Mouse (Mus musculus): ENCODE data around the gene Rhbdf1. TPM values are rescaled to one million over a fixed set of nuclear protein-coding genes. Genes with fewer than 3 reads are reported as not detected.

The Rhbdf1 gene
- polyA plus RNA-seq, 1 experiment from 2014 or later, result 35.8 TPM

DNA sequence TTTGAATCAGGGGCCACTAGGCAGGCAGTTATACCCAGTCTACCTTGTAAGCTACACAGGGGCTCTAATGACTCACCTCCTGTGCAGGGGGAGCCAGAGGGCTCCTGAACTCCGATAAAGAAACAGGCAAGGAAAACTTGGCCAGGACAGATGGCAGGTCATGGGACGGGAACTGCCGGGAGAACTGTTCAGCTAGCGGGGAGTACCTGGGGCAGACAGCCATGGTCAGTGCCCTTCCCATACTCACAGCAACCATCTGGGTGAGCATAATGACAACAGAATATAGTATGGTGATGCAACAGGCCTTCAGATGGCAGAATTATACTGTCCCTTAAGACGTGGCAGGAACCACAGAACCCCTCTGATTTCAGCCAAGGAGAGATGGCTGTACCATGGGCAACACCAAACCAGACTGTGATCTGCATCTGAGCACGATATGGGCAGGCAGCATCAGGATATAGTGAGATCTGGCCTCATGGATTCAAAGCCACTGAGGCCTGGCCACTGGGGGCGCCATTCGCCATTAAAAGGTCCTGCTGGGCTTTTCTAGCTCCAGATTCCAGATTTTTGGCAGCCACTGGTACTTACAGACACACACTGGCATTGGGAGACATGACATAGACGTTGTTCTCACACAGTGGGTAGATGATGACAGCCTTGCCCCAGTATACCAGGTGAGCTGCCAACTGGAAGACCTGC, 14.8 kb upstream of the Rhbdf1 start:
- Histone ChIP-seq H3K4me1 (replicated peaks; ENCODE audit: control insufficient read depth, insufficient read depth) (peaks cover 4% of the 10 kb centered on the region; the same call in 1 of the 2 replicates), H3K4me2 (replicated peaks; ENCODE audit: low read depth) (no peak overlapping the region), H3K9ac (ENCODE audit: low read length) (no peak overlapping the region), H3K9me3 (ENCODE audit: control insufficient read depth, low read length) (no peaks in the 10 kb centered on the region), H3K27me3 (ENCODE audit: control insufficient read depth, insufficient read depth, low read length) (no peaks in the 10 kb centered on the region), H3K4me3 (ENCODE audit: low read depth, low read length) (no peak overlapping the region), H3K27ac (replicated peaks) (no peak overlapping the region), H3K36me3 (ENCODE audit: control insufficient read depth, insufficient read depth, low read length) (peaks cover 10% of the 10 kb centered on the region; the same call in 1 of the 2 replicates)
- DNase-seq (ENCODE audit: low spot score) (peak; percentile 64), ATAC-seq (ENCODE audit: low FRiP score, low TSS enrichment) (no peak)
- TF ChIP-seq EP300 (optimal IDR thresholded peaks at IDR 0.05), result no peak
- TF ChIP-seq CTCF (IDR thresholded peaks at IDR 0.05; ENCODE audit: low read depth), result peak; percentile 78
- WGBS, result 55% methylated on average over 9 of the region's 9 CpGs

GRCm38 (mm10) chr11:32236132-32236531, 14.0 kb upstream of the Rhbdf1 start:
- H3K9ac ChIP-seq (ENCODE audit: low read length), result no peak overlapping the region

DNA sequence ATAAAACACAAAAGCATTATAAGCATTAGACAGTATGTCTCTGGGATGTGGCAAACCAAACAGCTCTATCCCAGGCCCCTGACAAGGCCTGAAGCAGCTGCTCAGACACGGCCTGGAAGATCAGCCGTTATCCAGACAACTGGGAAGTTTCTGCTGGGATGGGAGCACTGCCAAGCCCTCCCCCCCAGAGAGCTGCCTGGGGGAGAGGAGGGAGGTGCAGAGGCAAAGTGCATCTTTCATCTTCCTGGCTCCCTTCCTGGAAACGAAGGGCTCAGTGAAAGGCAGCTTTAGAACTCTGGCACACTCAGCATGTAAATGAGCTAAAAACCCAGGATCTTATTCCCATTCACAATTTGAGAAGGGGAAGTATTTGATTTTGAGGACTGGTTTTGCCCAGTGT, 13.5 kb upstream of the Rhbdf1 start:
- ATAC-seq (ENCODE audit: low FRiP score, low TSS enrichment), result no peak

More at GRCm38 (mm10) chr11:32236132-32236531, 14.0 kb upstream of the Rhbdf1 start:
- H3K27ac ChIP-seq (replicated peaks), result 0 out of 2 replicates have a peak overlapping the region, but pooled peaks have one; percentile 24
- peaks cover 15% of the 10 kb centered on the region; the same call in 1 of the 2 replicates for H3K36me3 ChIP-seq (ENCODE audit: control insufficient read depth, insufficient read depth, low read length)
- ATAC-seq (ENCODE audit: low FRiP score, low TSS enrichment), result no peak
- H3K9me3 ChIP-seq (ENCODE audit: control insufficient read depth, low read length), result no peaks in the 10 kb centered on the region
- TF ChIP-seq CTCF (IDR thresholded peaks at IDR 0.05; ENCODE audit: low read depth), result no peak
- no peak for TF ChIP-seq EP300 (optimal IDR thresholded peaks at IDR 0.05)
- no peaks in the 10 kb centered on the region for H3K27me3 ChIP-seq (ENCODE audit: control insufficient read depth, insufficient read depth, low read length)
- no peak for DNase-seq (ENCODE audit: low spot score)
- no peak overlapping the region for H3K4me3 ChIP-seq (ENCODE audit: low read depth, low read length)
- WGBS, result 57% methylated on average over 2 of the region's 2 CpGs
- H3K4me2 ChIP-seq (replicated peaks; ENCODE audit: low read depth), result no peak overlapping the region
- peaks cover 4% of the 10 kb centered on the region; the same call in 1 of the 2 replicates for H3K4me1 ChIP-seq (replicated peaks; ENCODE audit: control insufficient read depth, insufficient read depth)

DNA sequence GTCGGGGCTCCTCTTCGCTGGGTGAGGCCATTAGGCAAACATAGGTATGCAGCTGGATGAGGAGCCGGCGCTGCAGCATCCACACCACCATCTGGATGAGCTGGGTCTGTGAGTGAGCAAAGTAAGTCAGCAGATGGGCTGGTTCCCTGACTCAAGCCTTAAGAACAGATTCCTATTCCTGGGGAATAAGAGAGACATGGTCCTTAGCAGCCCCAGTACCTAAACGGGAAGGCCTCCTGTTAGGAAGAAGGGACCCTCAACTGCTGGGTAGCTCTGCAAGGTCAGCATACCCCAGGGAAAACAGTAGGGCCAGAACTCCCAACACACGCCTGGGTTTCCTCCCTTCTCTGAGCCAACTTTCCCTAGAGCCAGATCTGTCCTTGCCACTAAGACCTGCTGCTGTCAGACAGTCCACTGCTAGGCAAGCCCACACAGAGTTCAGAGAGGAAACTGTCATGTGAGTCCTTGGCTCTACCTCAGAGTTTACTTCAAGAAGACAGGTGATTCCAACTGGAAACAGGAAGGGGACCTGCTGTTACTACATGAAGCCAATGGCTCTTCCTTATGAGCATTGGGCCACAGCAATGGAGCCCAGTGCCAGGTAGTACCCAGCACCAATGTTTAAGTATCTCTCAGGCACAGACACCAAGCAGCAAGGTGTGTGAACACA, 12.9 kb upstream of the Rhbdf1 start:
- ATAC-seq (ENCODE audit: low FRiP score, low TSS enrichment), result no peak
- no peak overlapping the region for H3K4me3 ChIP-seq (ENCODE audit: low read depth, low read length)
- H3K27me3 ChIP-seq (ENCODE audit: control insufficient read depth, insufficient read depth, low read length), result no peaks in the 10 kb centered on the region
- 0 out of 2 replicates have a peak overlapping the region, but pooled peaks have one; percentile 1 for H3K27ac ChIP-seq (replicated peaks)
- 78% methylated on average over 6 of the region's 6 CpGs for WGBS
- no peak for TF ChIP-seq CTCF (IDR thresholded peaks at IDR 0.05; ENCODE audit: low read depth)
- no peak for TF ChIP-seq EP300 (optimal IDR thresholded peaks at IDR 0.05)
- DNase-seq (ENCODE audit: low spot score), result no peak
- H3K4me2 ChIP-seq (replicated peaks; ENCODE audit: low read depth), result no peak overlapping the region
- no peaks in the 10 kb centered on the region for H3K9me3 ChIP-seq (ENCODE audit: control insufficient read depth, low read length)
- no peak overlapping the region for H3K9ac ChIP-seq (ENCODE audit: low read length)
- peaks cover 17% of the 10 kb centered on the region; the same call in 1 of the 2 replicates for H3K36me3 ChIP-seq (ENCODE audit: control insufficient read depth, insufficient read depth, low read length)
- peaks cover 4% of the 10 kb centered on the region; the same call in 1 of the 2 replicates for H3K4me1 ChIP-seq (replicated peaks; ENCODE audit: control insufficient read depth, insufficient read depth)

More for the DNA sequence above, 13.5 kb upstream of the Rhbdf1 start:
- no peak overlapping the region for H3K4me2 ChIP-seq (replicated peaks; ENCODE audit: low read depth)
- H3K27me3 ChIP-seq (ENCODE audit: control insufficient read depth, insufficient read depth, low read length), result no peaks in the 10 kb centered on the region
- H3K36me3 ChIP-seq (ENCODE audit: control insufficient read depth, insufficient read depth, low read length), result peaks cover 17% of the 10 kb centered on the region; the same call in 1 of the 2 replicates
- no peak overlapping the region; the same call in 1 of the 2 replicates for H3K9ac ChIP-seq (ENCODE audit: low read length)
- peaks cover 4% of the 10 kb centered on the region; the same call in 1 of the 2 replicates for H3K4me1 ChIP-seq (replicated peaks; ENCODE audit: control insufficient read depth, insufficient read depth)
- peak; percentile 55 for DNase-seq (ENCODE audit: low spot score)
- H3K9me3 ChIP-seq (ENCODE audit: control insufficient read depth, low read length), result no peaks in the 10 kb centered on the region
- 0 out of 2 replicates have a peak overlapping the region, but pooled peaks have one; percentile 1 for H3K27ac ChIP-seq (replicated peaks)
- no peak for TF ChIP-seq EP300 (optimal IDR thresholded peaks at IDR 0.05)
- H3K4me3 ChIP-seq (ENCODE audit: low read depth, low read length), result no peak overlapping the region
- WGBS, result 27% methylated on average over 3 of the region's 3 CpGs

GRCm38 (mm10) chr11:32233895-32234294, 11.8 kb upstream of the Rhbdf1 start:
- Histone ChIP-seq H3K9ac (ENCODE audit: low read length) (no peak overlapping the region), H3K4me1 (replicated peaks; ENCODE audit: control insufficient read depth, insufficient read depth) (peaks cover 4% of the 10 kb centered on the region; the same call in 1 of the 2 replicates), H3K36me3 (ENCODE audit: control insufficient read depth, insufficient read depth, low read length) (peaks cover 17% of the 10 kb centered on the region; the same call in 1 of the 2 replicates), H3K9me3 (ENCODE audit: control insufficient read depth, low read length) (no peaks in the 10 kb centered on the region), H3K4me2 (replicated peaks; ENCODE audit: low read depth) (no peak overlapping the region), H3K27me3 (ENCODE audit: control insufficient read depth, insufficient read depth, low read length) (no peaks in the 10 kb centered on the region), H3K4me3 (ENCODE audit: low read depth, low read length) (no peak overlapping the region), H3K27ac (replicated peaks) (no peak overlapping the region)
- WGBS, result 95% methylated on average over 3 of the region's 3 CpGs
- TF ChIP-seq CTCF (IDR thresholded peaks at IDR 0.05; ENCODE audit: low read depth), result no peak
- no peak for TF ChIP-seq EP300 (optimal IDR thresholded peaks at IDR 0.05)
- DNase-seq (ENCODE audit: low spot score) (no peak), ATAC-seq (ENCODE audit: low FRiP score, low TSS enrichment) (no peak)
